17 mouse cellular contexts compared by ENCODE assay signal in the genomic region with DNA sequence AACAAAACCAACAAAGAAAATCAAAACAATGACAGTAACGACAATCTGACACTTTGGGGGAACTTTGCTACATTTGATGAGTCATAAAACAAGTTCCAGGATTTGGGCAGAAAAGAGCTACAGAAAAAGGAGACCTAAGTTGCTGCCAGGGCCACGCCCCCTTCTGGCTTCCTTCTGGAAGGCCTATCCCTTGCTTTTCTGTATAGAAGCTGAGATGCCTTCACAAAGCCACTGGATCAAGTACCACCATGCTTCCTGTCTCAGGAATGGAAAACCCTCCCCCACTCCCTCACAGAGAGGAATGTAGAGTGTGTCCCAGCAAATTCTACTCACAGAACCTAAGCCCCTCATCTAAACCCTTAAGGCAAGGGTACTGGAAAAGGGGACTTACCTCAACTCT. TPM values are rescaled to one million over a fixed set of nuclear protein-coding genes. Genes with fewer than 3 reads are reported as not detected.
A peak's percentile ranks its signal among the peaks of the same experiment; 100 is the strongest.
DNase-seq lines count a peak whose midpoint lies in the region; ATAC-seq and TF ChIP-seq lines count a peak whose summit lies in the region.
"Had no signal": no experiment of that assay in that cellular context is flagged by ENCODE, and none has a peak within 500 bp of the region (broad histone marks: within the 10 kb centered on the region; RNA-seq: fewer than 3 reads in every experiment).

No protein-coding gene starts in this region.

- H3K4me3 ChIP-seq in gastrocnemius, adult 2 months: no peak overlapping the region
- H3K4me3 ChIP-seq in kidney, embryonic 16.5 days (ENCODE audit: low read length): no peak overlapping the region
- H3K4me3 ChIP-seq in forebrain, embryonic 16.5 days (replicated peaks; ENCODE audit: low read length): no peak overlapping the region
- H3K4me3 ChIP-seq: forebrain, embryonic 13.5 days had no signal

- no peak for TF ChIP-seq CTCF in gastrocnemius, adult 2 months (IDR thresholded peaks at IDR 0.05)

- H3K27ac ChIP-seq in gastrocnemius, adult 2 months: peak overlapping the region; percentile 20; the same call in 1 of the 2 replicates
- no peak overlapping the region for H3K27ac ChIP-seq in kidney, embryonic 16.5 days (ENCODE audit: low read length)
- H3K27ac ChIP-seq in forebrain, embryonic 16.5 days (ENCODE audit: low read length): no peak overlapping the region
- H3K27ac ChIP-seq: forebrain, embryonic 13.5 days; hindbrain, embryonic 14.5 days had no signal

- no peaks in the 10 kb centered on the region for H3K27me3 ChIP-seq in kidney, embryonic 16.5 days (ENCODE audit: insufficient read depth, low read length)
- H3K27me3 ChIP-seq in forebrain, embryonic 16.5 days (replicated peaks; ENCODE audit: control insufficient read depth, insufficient read depth, low read length): peaks cover 7% of the 10 kb centered on the region; the same call in 1 of the 2 replicates

- H3K4me2 ChIP-seq in kidney, embryonic 16.5 days (replicated peaks; ENCODE audit: low read depth, low read length): no peak overlapping the region
- no peak overlapping the region for H3K4me2 ChIP-seq in forebrain, embryonic 16.5 days (ENCODE audit: low read length)
- H3K4me2 ChIP-seq: forebrain, embryonic 13.5 days; hindbrain, embryonic 14.5 days had no signal

- no peaks in the 10 kb centered on the region for H3K4me1 ChIP-seq in kidney, embryonic 16.5 days (ENCODE audit: insufficient read depth, low read length)
- no peaks in the 10 kb centered on the region for H3K4me1 ChIP-seq in forebrain, embryonic 16.5 days (replicated peaks; ENCODE audit: control insufficient read depth, insufficient read depth, low read length)
- H3K4me1 ChIP-seq: forebrain, embryonic 13.5 days had no signal

- no peak for ATAC-seq in kidney, embryonic 16.5 days (ENCODE audit: low FRiP score, low TSS enrichment)
- no peak for ATAC-seq in forebrain, embryonic 16.5 days
- ATAC-seq: forebrain, embryonic 13.5 days; intestine, postnatal 0 days had no signal

- peak; percentile 32 for DNase-seq in gastrocnemius, adult 2 months
- DNase-seq in gastrocnemius, postnatal 36 days: no peak
- DNase-seq in kidney, postnatal 14 days: peak; percentile 2
- DNase-seq in urinary bladder, postnatal 25 days (ENCODE audit: low spot score): peak; percentile 5
- no peak for DNase-seq in urinary bladder, adult 2 months (ENCODE audit: low spot score)
- no peak for DNase-seq in frontal cortex, postnatal 36 days (ENCODE audit: low spot score in 2 of 2)
- DNase-seq: adrenal gland, adult 8-10 months; B cell, adult 2 months; cerebellum, adult 18-20 months; layer of hippocampus, postnatal 36 days; midbrain, embryonic 14.5 days had no signal

- intact Hi-C loops in gastrocnemius, adult 2 months (cut with DNase I): no loop called here
- intact Hi-C loops in gastrocnemius, postnatal 36 days (cut with DNase I): no loop called here

- no peaks in the 10 kb centered on the region for H3K9me3 ChIP-seq in kidney, embryonic 16.5 days (ENCODE audit: low read length)
- H3K9me3 ChIP-seq in forebrain, embryonic 16.5 days (ENCODE audit: control insufficient read depth, low read length): no peaks in the 10 kb centered on the region
- H3K9me3 ChIP-seq: forebrain, embryonic 13.5 days had no signal

- WGBS in kidney, embryonic 16.5 days: 72% methylated on average over 2 of the region's 2 CpGs
- 71% methylated on average over 2 of the region's 2 CpGs for WGBS in forebrain, embryonic 16.5 days

- no peaks in the 10 kb centered on the region for H3K36me3 ChIP-seq in kidney, embryonic 16.5 days (ENCODE audit: insufficient read depth, low read length)
- H3K36me3 ChIP-seq in forebrain, embryonic 16.5 days (ENCODE audit: control insufficient read depth, insufficient read depth): no peaks in the 10 kb centered on the region

- H3K9ac ChIP-seq in kidney, embryonic 16.5 days (replicated peaks; ENCODE audit: low read length): no peak overlapping the region
- no peak overlapping the region for H3K9ac ChIP-seq in forebrain, embryonic 16.5 days (replicated peaks; ENCODE audit: low read depth, low read length)
- H3K9ac ChIP-seq: forebrain, embryonic 13.5 days; hindbrain, embryonic 14.5 days had no signal

RNA-seq across cellular contexts. Expression of a gene that starts 5.3 kb away (rescaled TPM):
- total RNA-seq in gastrocnemius, adult 2 months (2021): 1 to 10 TPM in 1 of 2 experiments, under 1 TPM in 1; 0.64 to 1.1 TPM
- under 1 TPM; 0.59 to 0.67 TPM for total RNA-seq in gastrocnemius, postnatal 36 days (2021)
- 39.3 and 43.4 TPM in 2 replicates for polyA plus RNA-seq in kidney, embryonic 16.5 days (2015; fragmentation: Nextera tagmentation; extraction: Ambion mirVana)
- polyA plus RNA-seq in urinary bladder, adult 2 months (2012; rRNA removed): 7.0 and 8.9 TPM in 2 replicates
- polyA plus RNA-seq in forebrain, embryonic 16.5 days (2015; fragmentation: Nextera tagmentation; extraction: Ambion mirVana): 2.7 and 3.2 TPM in 2 replicates

RNA-seq across cellular contexts. Expression of a gene that starts 10.1 kb away (rescaled TPM):
- total RNA-seq in gastrocnemius, adult 2 months (2021): 10 to 100 TPM in 1 of 2 experiments, 1 to 10 TPM in 1; 6.8 to 10.1 TPM
- total RNA-seq in gastrocnemius, postnatal 36 days (2021): 1 to 10 TPM; 5.3 to 6.5 TPM
- 16.7 and 19.7 TPM in 2 replicates for polyA plus RNA-seq in kidney, embryonic 16.5 days (2015; fragmentation: Nextera tagmentation; extraction: Ambion mirVana)
- 7.2 and 9.4 TPM in 2 replicates for polyA plus RNA-seq in urinary bladder, adult 2 months (2012; rRNA removed)
- polyA plus RNA-seq in forebrain, embryonic 16.5 days (2015; fragmentation: Nextera tagmentation; extraction: Ambion mirVana): 3.2 and 3.7 TPM in 2 replicates

RNA-seq across cellular contexts. Expression of a gene that starts 28.2 kb away (rescaled TPM):
- total RNA-seq in gastrocnemius, adult 2 months (2021): under 1 TPM in 1 of 2 experiments, not detected in 1; 0.18 TPM
- total RNA-seq in gastrocnemius, postnatal 36 days (2021): not detected
- 0.54 and 0.92 TPM in 2 replicates for polyA plus RNA-seq in kidney, embryonic 16.5 days (2015; fragmentation: Nextera tagmentation; extraction: Ambion mirVana)
- polyA plus RNA-seq in urinary bladder, adult 2 months (2012; rRNA removed): 1.6 and 1.7 TPM in 2 replicates
- polyA plus RNA-seq in forebrain, embryonic 16.5 days (2015; fragmentation: Nextera tagmentation; extraction: Ambion mirVana): 0.24 and 0.25 TPM in 2 replicates
- total RNA-seq: layer of hippocampus, postnatal 36 days had no signal
- polyA plus RNA-seq: forebrain, embryonic 13.5 days; hindbrain, embryonic 14.5 days; midbrain, embryonic 14.5 days had no signal

RNA-seq across cellular contexts. Expression of a gene that starts 29.0 kb away (rescaled TPM):
- 1 to 10 TPM; 3.4 to 3.8 TPM for total RNA-seq in gastrocnemius, adult 2 months (2021)
- 1 to 10 TPM; 3.3 TPM for total RNA-seq in gastrocnemius, postnatal 36 days (2021)
- polyA plus RNA-seq in kidney, embryonic 16.5 days (2015; fragmentation: Nextera tagmentation; extraction: Ambion mirVana): 38.2 and 38.7 TPM in 2 replicates
- 37.9 and 44.3 TPM in 2 replicates for polyA plus RNA-seq in urinary bladder, adult 2 months (2012; rRNA removed)
- polyA plus RNA-seq in forebrain, embryonic 16.5 days (2015; fragmentation: Nextera tagmentation; extraction: Ambion mirVana): 11.7 and 12.3 TPM in 2 replicates

RNA-seq across cellular contexts. Expression of a gene that starts 32.7 kb away (rescaled TPM):
- total RNA-seq in gastrocnemius, adult 2 months (2021): not detected
- total RNA-seq in gastrocnemius, postnatal 36 days (2021): not detected
- 0.41 and 0.45 TPM in 2 replicates for polyA plus RNA-seq in kidney, embryonic 16.5 days (2015; fragmentation: Nextera tagmentation; extraction: Ambion mirVana)
- 0.06 TPM in 2 replicates for polyA plus RNA-seq in urinary bladder, adult 2 months (2012; rRNA removed)
- polyA plus RNA-seq in forebrain, embryonic 16.5 days (2015; fragmentation: Nextera tagmentation; extraction: Ambion mirVana): 0.21 and 0.38 TPM in 2 replicates
- total RNA-seq: gastrocnemius, adult 8-10 months had no signal

Comparison
In these comparisons a context has a peak if more than half of its experiments do, and no peak if none do; other contexts are left out.
1. DNase-seq: peak in gastrocnemius, adult 2 months (single experiment), kidney, postnatal 14 days (single experiment) and urinary bladder, postnatal 25 days (single experiment); none in gastrocnemius, postnatal 36 days (0 of 2), urinary bladder, adult 2 months (single experiment) and frontal cortex, postnatal 36 days (0 of 2).